Mouse (Mus musculus) left cerebral cortex, adult 9 months (tissue): ENCODE measurements around the gene Hpcal4.

Experiments used
- DNase-seq, 2 experiments: peaks; one replicate each; pipeline ENCODE4 v3.0.0; 2022; ENCODE audit warnings: low spot score in 2 of 2

The Hpcal4 gene

DNA sequence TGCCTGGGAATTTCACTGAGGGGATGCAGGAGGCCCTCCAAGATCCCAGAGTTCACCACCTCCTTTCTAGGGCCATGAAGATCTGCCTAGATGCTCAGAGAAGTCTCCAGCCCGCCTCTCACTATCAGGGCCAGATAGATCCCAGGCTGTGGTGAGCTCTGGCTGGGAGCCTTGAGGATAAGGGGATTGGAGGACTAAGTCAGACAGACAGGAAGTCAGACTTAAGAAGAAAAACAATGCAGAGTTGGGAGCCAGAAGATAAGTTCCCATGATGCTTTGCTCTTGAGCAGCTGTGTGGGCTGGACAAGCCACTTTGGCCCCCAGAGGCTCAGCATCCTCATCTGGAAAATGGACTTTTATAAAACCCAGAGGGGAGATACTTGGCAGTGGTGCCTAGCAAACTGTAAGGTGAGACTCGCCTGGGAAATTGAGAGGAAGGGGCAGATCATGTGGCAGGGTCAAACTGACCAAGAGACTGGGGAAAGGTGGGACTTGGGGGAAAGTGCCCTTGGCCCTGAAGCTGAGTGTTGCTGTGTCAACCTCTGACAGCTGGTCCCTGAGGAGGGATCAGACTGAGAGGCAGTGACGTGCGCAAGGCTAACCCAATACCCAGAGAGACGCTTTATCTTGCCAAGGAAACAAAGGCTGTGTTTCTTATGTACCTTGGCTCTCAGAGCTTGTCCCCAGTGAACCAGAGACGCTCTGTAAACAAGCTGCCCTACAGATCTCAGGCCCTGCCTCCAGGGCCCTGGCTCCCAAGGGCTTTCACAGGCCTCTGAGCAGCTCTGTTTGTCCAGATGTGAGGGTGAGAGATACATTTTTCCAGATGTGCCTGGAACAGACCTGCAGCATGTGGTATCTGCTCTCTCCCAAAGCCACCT is 54.6 kb downstream of the Hpcal4 start:
- no peak for DNase-seq

DNA sequence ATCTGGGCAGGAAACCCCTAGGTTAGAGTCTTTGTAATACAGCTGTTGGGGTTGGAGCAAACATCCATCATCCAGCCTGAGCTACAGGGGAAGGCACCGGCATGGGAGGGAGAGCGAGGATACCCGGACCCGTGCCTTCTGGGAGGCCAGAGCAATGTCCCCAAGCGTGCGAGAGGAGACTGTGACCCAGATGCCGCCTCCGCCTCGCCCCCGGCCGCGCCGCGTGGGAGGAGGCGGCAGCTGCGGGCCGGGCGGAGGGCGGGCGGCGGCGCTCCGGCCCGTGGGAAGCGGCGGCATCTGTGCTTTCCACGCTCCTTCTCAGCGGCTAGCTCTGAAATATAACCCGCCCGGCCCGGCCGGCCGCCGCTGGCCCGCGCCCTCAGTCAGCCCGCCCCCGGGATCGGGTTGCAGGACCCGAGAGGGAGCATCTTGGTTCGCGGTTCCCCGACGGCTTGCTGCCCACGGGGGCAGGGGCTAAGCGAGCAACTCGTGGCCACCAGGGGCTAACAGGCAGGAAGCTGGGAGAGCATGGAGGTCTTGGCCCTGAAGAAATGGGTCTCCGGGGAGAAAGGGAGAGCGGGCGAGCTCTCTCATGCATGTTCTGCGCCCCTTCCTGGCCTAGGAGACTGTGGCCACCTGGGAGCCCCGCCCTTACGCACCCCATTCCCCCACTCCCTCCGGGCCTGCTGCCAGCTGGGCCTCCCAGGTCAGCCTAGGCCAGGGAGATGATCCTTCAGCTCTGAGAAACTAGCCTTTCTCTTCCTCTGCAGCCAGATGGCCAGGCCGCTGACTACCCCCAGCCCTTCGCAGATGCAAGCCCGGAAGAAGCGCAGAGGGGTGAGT is 56.6 kb downstream of the Hpcal4 start:
- DNase-seq = no peak
